Mouse (Mus musculus) E14TG2a.4 (cell line): ENCODE data around the gene Mbnl2.
A peak's percentile ranks its signal among the peaks of the same experiment; 100 is the strongest.

ENCODE experiments used
- H3K27me3 ChIP-seq: 2 replicates; pipeline ENCODE4 v1.6.1; 2014; ENCODE audit warnings: low read length, control low read depth; ENCODE audit not compliant: insufficient read depth
- H3K36me3 ChIP-seq: 2 replicates; pipeline ENCODE4 v1.6.1; 2014; ENCODE audit warnings: low read length, control low read depth; ENCODE audit not compliant: insufficient read depth
- H3K4me1 ChIP-seq: replicated peaks from 2 replicates; pipeline ENCODE4 v1.6.1; 2014; ENCODE audit warnings: low read depth, low read length, control low read depth
- H3K4me3 ChIP-seq: replicated peaks from 2 replicates; pipeline ENCODE4 v1.5.1; 2014; ENCODE audit warnings: mild to moderate bottlenecking, low read length
- H3K9me3 ChIP-seq: 2 replicates; pipeline ENCODE4 v1.6.1; 2014; ENCODE audit warnings: low read length, control low read depth
- CTCF ChIP-seq: conservative IDR thresholded peaks from 2 replicates; pipeline ENCODE4 v1.5.1; 2014; ENCODE audit warnings: low read length
- NANOG ChIP-seq: IDR thresholded peaks from 2 replicates; pipeline ENCODE4 v1.6.1; 2014; ENCODE audit warnings: borderline replicate concordance, low read length, mixed read lengths
- POU5F1 ChIP-seq: IDR thresholded peaks from 2 replicates; pipeline ENCODE4 v1.6.1; 2014; ENCODE audit warnings: low read length, borderline replicate concordance

Mbnl2 gene

GRCm38 (mm10) chr14:120275246-120276238 is at the start of gene Mbnl2:
Mbnl2 (plus strand) TSS chr14:120275669.
- H3K4me3 ChIP-seq, result peak within 1 kb of the TSS; percentile 79
- H3K27me3 ChIP-seq, result no peaks in the 10 kb centered on the region

GRCm38 (mm10) chr14:120232076-120232496 is 43.4 kb upstream of the Mbnl2 start:
- no peaks in the 10 kb centered on the region for H3K9me3 ChIP-seq
- H3K27me3 ChIP-seq, result peaks cover 5% of the 10 kb centered on the region; the same call in 1 of the 2 replicates
- no peak overlapping the region for H3K4me3 ChIP-seq
- no peaks in the 10 kb centered on the region for H3K36me3 ChIP-seq
- H3K4me1 ChIP-seq, result no peaks in the 10 kb centered on the region
- TF ChIP-seq POU5F1 (no peak), CTCF (no peak), NANOG (no peak)

More at GRCm38 (mm10) chr14:120275246-120276238, at the start of gene Mbnl2:
- H3K4me1 ChIP-seq, result peaks cover 52% of the 10 kb centered on the region
- TF ChIP-seq NANOG (no peak), POU5F1 (no peak), CTCF (no peak)
- no peaks in the 10 kb centered on the region for H3K9me3 ChIP-seq
- H3K36me3 ChIP-seq, result no peaks in the 10 kb centered on the region

GRCm38 (mm10) chr14:120235610-120236009 is 39.9 kb upstream of the Mbnl2 start:
- TF ChIP-seq CTCF (no peak), POU5F1 (no peak), NANOG (no peak)
- Histone ChIP-seq H3K27me3 (peaks cover 5% of the 10 kb centered on the region; the same call in 1 of the 2 replicates), H3K4me1 (no peaks in the 10 kb centered on the region), H3K4me3 (no peak overlapping the region), H3K36me3 (no peaks in the 10 kb centered on the region), H3K9me3 (no peaks in the 10 kb centered on the region)

GRCm38 (mm10) chr14:120238501-120238900 is 37.0 kb upstream of the Mbnl2 start:
- peaks cover 18% of the 10 kb centered on the region for H3K4me1 ChIP-seq
- H3K36me3 ChIP-seq, result no peaks in the 10 kb centered on the region
- no peak overlapping the region for H3K4me3 ChIP-seq
- H3K27me3 ChIP-seq, result peaks cover 5% of the 10 kb centered on the region; the same call in 1 of the 2 replicates
- no peaks in the 10 kb centered on the region for H3K9me3 ChIP-seq
- TF ChIP-seq CTCF (no peak), POU5F1 (no peak), NANOG (no peak)

GRCm38 (mm10) chr14:120240209-120240608 is 35.3 kb upstream of the Mbnl2 start:
- no peak for TF ChIP-seq POU5F1
- no peak for TF ChIP-seq CTCF
- no peak for TF ChIP-seq NANOG
- H3K4me1 ChIP-seq, result peaks cover 34% of the 10 kb centered on the region
- H3K9me3 ChIP-seq, result no peaks in the 10 kb centered on the region
- peaks cover 5% of the 10 kb centered on the region; the same call in 1 of the 2 replicates for H3K27me3 ChIP-seq
- H3K36me3 ChIP-seq, result no peaks in the 10 kb centered on the region
- no peak overlapping the region for H3K4me3 ChIP-seq

GRCm38 (mm10) chr14:120242711-120243110 is 32.8 kb upstream of the Mbnl2 start:
- no peak overlapping the region for H3K4me3 ChIP-seq
- peaks cover 43% of the 10 kb centered on the region for H3K4me1 ChIP-seq
- no peak for TF ChIP-seq POU5F1
- no peak for TF ChIP-seq CTCF
- no peak for TF ChIP-seq NANOG
- H3K9me3 ChIP-seq, result peaks cover 6% of the 10 kb centered on the region; the same call in 1 of the 2 replicates
- H3K36me3 ChIP-seq, result no peaks in the 10 kb centered on the region
- no peaks in the 10 kb centered on the region for H3K27me3 ChIP-seq

GRCm38 (mm10) chr14:120245081-120245705 is 30.3 kb upstream of the Mbnl2 start:
- no peak for TF ChIP-seq NANOG
- no peak overlapping the region for H3K4me3 ChIP-seq
- peaks cover 43% of the 10 kb centered on the region for H3K4me1 ChIP-seq

GRCm38 (mm10) chr14:120253331-120253730 is 22.1 kb upstream of the Mbnl2 start:
- TF ChIP-seq CTCF (no peak), NANOG (no peak), POU5F1 (no peak)
- Histone ChIP-seq H3K9me3 (peaks cover 17% of the 10 kb centered on the region), H3K4me3 (no peak overlapping the region), H3K27me3 (no peaks in the 10 kb centered on the region), H3K36me3 (no peaks in the 10 kb centered on the region), H3K4me1 (no peaks in the 10 kb centered on the region)

More at GRCm38 (mm10) chr14:120245081-120245705, 30.3 kb upstream of the Mbnl2 start:
- peaks cover 24% of the 10 kb centered on the region for H3K9me3 ChIP-seq
- H3K27me3 ChIP-seq, result no peaks in the 10 kb centered on the region
- no peaks in the 10 kb centered on the region for H3K36me3 ChIP-seq
